Mouse (Mus musculus): ENCODE measurements around the gene Ankrd13a.
A peak's percentile ranks its signal among the peaks of the same experiment; 100 is the strongest.

The Ankrd13a gene

DNA sequence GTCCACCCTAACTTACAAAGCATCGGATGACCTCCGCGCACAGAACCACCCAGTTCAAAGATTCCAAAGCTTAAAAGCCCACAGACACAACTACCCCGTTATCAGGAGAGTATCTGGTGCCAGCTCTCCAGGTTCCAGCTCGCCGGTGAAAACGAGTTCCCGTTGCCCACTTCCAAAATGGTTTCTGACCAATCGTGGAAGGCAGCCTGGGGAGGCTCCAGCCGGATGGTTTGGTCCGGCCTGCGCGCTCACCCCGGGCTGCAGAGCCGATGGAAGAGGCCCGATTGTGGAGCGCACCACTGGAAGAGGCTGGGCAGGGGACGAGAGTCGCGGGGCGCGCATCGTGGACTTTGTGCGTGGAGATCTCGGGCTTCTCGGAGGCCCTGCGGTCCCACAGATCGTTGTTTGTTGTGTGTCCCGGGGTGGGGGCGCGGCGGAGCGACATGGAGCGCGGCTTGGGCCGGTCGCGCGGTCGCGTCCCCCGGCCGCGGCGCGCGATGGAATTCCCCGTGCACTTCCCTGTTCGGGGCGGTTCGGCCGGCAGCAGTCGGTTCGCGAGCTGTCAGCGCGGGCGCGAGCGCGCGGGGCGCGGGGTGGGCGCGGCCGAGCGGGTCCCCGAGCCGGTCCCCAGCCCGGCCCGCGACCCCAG is at the start of gene Ankrd13a:
Gene Ankrd13a (plus strand): TSS at position 275 of the 649 bp plus-strand sequence.
- peak; percentile 89 for DNase-seq (ENCODE audit: low read depth, low spot score)

DNA sequence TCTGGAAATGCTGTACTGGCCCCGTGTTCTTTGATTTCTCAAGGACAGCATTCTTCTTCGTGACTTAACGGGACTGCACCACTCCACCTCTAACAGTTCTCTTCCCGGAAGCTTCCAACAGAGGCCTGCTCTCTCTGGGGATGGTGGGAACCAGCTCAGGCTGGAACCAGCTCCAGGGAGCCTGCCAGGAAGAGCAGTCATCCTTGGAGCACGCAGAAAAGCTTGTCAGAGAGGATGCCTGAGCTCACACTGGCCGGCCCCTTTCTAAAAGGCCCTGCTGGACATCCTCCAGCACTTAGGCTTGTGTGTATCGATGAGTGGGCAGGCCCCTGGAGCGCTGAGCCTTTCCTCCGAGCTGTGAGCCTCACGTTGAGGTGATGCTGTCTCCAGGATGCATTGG is 46.3 kb upstream of the Ankrd13a start:
- DNase-seq (ENCODE audit: low read depth, low spot score) = no peak

- no peak for DNase-seq (ENCODE audit: low read depth, low spot score)
These were observed 44.3 kb upstream of the Ankrd13a start for GRCm38 (mm10) chr5:114730129-114730528.

GRCm38 (mm10) chr5:114731498-114731897 is 43.0 kb upstream of the Ankrd13a start:
- DNase-seq (ENCODE audit: low read depth, low spot score) = no peak

GRCm38 (mm10) chr5:114731969-114732368 is 42.5 kb upstream of the Ankrd13a start:
- DNase-seq (ENCODE audit: low read depth, low spot score) = no peak

GRCm38 (mm10) chr5:114733606-114734005 is 40.9 kb upstream of the Ankrd13a start:
- DNase-seq (ENCODE audit: low read depth, low spot score) = no peak

DNA sequence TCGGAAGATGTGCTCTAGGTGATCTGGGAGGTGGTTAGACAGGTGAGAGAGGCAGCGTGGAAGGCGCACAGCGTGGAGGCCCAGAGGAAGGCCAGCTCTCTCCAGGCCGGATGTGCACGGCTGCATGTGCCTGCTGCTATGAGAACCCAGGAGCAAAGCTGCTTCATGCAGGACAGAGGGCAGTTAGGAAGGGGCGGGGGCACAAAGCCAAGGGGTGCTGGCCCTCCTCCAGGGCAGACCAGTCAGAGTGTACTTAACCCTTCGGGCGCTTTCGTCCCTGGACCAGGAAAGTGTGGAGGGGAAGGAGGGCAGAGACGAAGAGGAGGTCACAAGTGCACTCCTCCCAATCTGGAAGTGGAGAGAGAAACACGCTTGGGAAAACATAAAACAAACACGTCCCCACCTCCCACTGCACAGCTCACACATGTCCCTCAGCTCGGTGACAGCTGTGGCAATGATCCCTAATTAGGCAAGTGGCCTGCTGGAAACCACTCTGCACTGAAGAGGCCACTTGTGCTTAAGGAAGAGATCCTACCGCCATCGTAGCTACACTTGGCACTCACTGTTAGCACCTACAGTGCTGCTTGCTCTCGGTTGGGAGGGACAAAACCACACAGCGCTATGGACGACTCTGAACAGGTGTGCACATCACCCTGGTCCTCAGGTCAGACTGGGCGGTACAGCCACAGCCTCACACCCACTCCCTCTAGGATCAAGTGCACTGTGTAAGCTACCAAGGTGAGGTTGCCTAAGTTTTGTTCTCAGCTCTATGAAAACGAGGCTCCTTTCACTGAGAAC is 37.2 kb upstream of the Ankrd13a start:
- no peak for DNase-seq (ENCODE audit: low read depth, low spot score)

DNA sequence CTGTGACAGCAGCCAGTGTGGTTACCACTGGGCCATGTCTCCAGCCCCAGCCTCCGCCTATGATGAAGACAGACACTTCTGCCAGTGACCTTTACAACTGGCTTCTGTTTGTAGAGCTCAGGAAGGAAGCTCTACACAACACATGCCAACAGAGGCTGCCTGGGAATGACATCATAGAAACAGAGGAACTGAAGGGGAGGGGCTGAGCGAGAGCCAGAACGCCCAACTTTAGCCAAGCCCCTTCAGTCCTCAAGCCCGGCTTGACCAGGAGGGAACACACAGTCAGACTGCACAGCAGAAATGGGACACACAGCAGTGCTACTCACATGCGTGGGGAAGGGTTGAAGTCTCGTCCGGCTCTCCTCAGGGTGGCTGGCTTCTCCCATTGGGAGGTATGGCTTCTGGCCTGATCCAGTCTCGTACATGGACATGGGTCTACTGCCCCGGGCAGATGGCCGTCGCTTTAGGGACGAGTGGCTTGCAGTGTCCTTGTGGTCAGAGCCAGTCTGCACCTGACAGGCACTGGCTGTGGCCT is 35.7 kb upstream of the Ankrd13a start:
- DNase-seq (ENCODE audit: low read depth, low spot score) = no peak

- no peak for DNase-seq (ENCODE audit: low read depth, low spot score)
These were observed 33.9 kb upstream of the Ankrd13a start for GRCm38 (mm10) chr5:114740595-114740994.

DNA sequence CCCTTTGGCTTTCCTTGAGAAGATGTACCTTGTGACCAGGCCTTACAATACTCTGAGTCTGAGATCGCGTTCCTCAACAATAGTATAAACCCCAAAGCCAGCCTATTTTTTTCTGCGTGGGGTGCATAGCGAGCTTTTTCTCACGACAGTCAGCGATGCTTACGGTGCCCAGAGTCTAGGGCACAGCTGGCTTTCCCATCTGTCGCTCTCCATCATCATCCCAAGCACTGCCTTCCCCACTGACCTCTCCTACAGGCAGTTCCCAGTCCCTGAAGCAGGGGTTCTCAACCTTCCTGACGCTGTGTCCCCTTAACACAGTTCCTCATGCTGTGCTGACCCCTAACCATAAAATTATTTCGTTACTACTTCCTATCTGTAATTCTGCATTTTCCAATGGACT is 31.9 kb upstream of the Ankrd13a start:
- DNase-seq (ENCODE audit: low read depth, low spot score) = no peak

DNA sequence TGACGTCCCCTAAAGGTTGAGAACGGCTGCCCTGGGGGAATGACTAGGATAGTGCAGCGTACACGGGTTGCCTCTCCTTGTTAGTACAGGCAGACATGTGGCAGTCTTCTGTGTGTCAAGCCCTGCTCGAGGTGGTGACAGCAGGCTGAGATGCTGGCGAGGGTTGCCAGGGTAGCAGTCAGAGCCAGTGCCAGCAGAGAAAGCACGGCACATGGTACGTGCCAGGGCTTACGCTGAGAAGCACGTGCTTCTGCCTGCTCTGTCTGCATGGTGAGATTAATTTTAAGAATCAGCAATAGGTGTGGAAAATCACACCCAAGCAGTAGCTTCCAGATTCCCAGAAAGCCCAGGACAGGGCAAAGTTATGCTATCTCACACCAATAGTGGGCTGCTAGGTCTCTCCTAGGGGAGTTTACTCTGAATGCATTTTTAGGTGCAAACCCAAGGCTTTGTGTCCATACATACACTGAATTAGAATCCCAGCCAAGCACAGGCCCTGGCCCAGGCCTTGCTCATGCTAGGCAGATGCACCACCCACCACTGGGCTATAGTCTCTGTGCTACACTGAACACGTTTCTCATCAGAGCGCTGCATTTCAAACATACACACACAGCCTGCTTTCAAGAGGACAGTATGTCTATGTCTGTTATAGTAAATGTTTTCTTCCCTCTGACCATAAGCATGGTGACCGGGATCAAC is 31.3 kb upstream of the Ankrd13a start:
- DNase-seq (ENCODE audit: low read depth, low spot score) = peak; percentile 22

DNA sequence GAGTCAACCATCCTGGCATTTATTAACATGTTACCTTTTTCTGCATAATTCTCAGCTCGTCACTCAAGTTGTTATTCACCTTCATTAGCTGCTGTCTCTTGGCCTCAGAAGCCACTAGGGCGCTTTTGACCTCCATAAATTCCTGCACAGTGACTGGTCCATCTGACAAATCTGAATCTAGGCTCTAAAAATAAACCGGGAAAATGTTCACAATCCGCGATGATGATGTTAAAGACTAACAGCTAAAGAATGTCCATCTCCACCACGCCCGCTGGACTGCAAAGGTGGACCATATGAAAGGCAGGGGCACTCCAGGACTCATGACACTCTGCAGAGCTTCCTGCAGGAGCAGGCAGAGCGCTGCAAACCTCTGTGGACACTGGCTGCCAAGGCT is 30.8 kb upstream of the Ankrd13a start:
- no peak for DNase-seq (ENCODE audit: low read depth, low spot score)

DNA sequence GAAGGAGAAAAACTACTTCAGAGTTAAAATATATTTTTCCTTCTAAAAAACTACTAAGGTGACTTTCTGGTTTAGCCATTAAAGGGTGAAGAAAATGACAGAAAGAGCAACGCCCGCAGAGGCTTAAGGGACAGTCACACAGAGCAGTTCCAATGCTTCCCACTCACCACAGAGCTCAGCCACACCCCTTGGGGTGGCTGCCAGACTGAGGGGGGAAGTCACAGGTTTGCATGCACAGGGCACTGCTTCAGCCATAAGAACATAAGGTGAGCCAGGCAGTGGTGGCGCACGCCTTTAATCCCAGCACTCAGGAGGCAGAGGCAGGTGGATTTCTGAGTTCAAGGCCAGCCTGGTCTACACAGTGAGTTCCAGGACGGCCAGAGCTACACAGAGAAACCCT is 28.9 kb upstream of the Ankrd13a start:
- DNase-seq (ENCODE audit: low read depth, low spot score) = no peak

- no peak for DNase-seq (ENCODE audit: low read depth, low spot score)
These were observed 27.6 kb upstream of the Ankrd13a start for GRCm38 (mm10) chr5:114746886-114747285.

DNA sequence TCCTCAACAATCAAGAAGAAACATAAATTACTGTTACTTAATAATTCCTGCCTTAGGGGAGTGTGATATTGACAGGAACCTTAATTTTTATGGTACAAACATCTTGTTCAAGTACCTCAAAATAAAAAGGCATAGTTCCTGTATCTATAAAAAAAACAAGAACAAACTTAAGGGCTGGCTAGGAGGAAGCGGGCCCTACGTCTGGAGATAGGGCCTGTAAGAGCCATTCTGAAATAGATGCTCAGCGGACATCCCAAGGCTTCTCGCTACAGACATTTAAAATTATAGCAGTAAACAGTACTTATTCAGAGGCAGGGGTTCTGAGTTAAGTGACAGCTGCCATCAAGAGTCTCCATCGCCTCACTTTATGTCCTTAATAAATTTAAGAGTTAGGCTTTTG is 27.0 kb upstream of the Ankrd13a start:
- no peak for DNase-seq (ENCODE audit: low read depth, low spot score)

DNA sequence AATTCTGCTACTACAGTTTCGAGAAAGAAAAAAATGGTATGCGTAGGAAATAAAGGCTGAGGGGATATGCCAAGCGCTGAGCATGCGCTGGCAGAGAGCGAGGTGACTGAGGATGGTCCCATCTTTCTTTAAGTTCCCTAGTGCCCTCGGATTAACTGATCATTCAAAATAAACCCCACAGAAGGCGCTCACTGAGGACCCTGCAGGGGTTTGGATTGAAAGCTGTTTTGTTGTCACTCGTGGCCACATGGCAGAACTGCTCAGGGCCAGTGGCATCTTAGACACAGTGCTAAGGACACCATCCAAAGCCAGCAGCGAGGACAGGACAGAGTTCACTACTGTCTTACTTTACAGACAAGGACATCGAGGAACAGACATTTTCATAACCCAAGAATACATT is 24.2 kb upstream of the Ankrd13a start:
- no peak for DNase-seq (ENCODE audit: low read depth, low spot score)

DNA sequence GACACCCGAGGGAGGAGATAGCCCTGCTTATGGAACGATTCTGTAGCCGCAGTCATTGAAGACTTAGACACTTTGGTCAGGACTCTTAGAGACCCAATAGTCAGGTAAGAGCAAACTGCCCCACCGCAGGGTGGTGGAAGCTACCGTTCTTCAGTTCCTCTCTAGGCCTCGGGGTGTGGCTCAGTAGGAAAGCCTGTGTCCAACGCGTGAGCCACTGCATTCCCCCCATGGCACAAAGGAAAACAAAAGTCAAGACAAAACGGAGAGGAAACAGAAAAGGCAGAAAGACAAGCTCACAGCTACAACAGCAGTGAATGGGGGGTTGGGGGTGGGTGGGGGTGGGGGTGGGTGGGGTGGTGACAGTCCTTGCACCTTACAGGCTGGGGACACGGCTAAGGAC is 22.1 kb upstream of the Ankrd13a start:
- no peak for DNase-seq (ENCODE audit: low read depth, low spot score)

DNA sequence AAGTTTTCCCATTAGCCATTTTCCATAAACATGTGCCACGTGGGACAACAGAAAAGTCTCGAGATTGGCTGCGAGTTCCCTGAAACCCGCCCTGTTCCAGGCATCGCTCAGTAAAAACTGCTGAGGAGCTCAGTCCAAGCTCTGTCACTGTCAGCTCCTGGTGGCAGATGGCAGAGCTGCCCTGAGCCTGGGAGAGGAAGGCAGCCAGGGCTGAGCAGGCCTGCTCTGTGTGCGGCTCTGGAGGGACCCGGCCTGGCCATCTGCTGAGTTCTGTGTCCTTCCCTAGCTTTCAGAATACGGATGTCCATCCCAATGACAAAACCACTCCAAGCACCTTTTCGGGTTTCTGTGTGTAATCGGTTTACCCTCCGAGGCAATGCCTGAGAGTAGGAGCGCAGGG is 21.1 kb upstream of the Ankrd13a start:
- no peak for DNase-seq (ENCODE audit: low read depth, low spot score)

DNA sequence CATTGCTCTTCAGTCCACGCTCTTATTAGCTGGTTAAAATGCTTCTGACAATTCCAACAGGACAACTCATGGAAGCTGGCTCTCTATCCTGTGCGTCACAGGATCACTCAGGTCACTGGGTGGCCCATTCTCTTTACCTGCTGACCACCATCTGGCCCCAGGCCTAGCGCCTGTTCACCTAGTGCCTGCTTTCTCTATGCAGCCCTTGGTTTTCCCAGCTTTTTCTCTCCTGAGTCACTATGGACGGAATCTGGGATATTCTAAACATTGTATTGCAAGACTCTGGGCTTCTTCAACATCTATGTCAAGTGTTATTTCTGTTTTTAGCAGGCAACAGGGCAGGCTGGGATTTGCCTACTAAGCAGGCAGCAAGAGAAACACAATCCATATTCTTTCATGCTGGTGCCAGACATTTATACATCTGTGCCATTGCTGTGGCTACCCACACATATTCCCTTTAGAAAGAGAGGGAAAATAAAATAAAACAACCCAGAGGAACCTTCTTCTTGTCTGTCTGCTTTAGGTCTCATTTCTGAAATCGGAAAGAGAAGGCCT is 14.9 kb upstream of the Ankrd13a start:
- no peak for DNase-seq (ENCODE audit: low read depth, low spot score)

GRCm38 (mm10) chr5:114761980-114762379 is 12.5 kb upstream of the Ankrd13a start:
- no peak for DNase-seq (ENCODE audit: low read depth, low spot score)

DNA sequence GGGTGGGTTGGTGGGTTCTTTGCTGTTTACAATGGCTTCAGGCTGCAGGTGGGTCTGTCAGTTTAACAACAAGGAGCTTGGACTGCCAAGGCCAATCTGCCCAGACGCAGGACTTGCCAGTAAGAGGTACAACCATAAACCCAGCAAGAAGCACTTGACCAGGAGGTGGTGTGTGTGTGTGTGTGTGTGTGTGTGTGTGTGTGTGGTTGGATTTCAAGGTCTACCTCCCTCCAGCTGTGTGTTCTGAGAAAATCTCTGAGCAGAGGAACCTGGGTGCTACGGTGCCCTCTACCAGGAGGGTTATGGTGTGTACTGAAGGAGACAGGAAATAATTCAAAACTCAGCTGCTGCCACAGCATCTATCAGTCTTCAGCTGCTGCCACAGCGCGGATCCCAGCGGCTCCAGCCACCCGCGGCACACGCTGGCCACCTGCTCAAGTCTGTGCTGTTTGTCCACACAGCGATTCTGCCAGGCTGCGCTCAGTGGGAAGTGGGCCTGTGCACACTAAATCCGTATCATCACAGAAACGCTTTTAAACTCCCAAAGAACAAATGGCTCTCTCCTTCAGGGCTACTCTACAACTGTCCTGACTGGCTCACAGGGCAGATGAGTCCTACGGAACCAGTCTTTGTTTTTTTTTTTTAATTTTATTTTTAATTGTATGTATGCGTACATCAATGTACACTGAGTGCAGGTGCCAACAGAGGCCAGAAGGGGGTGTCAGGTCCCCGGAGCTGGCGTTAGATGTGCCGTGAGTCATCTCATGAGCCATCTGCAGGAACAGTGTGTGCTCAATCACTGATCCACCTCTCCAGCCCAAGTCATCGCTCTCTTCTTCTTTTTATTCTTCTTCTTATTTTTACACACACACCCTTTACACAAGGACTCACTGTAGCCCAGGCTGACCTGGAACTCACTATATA is 9.4 kb upstream of the Ankrd13a start:
- DNase-seq (ENCODE audit: low read depth, low spot score) = no peak

Measured in brain, embryonic 18.5 days (tissue).